Mouse (Mus musculus): Measurements from ENCODE around the gene Hyal4.

- no peak for TF ChIP-seq CTCF (IDR thresholded peaks at IDR 0.05; ENCODE audit: low read depth, low read length)
- TF ChIP-seq GATA1 (IDR thresholded peaks at IDR 0.05; ENCODE audit: borderline replicate concordance, low read length), result no peak
- no peak for TF ChIP-seq GATA2 (IDR thresholded peaks at IDR 0.05; ENCODE audit: borderline replicate concordance, low read depth, low read length)
Measured at GRCm38 (mm10) chr6:24707090-24707489, 41.0 kb upstream of the Hyal4 start.
